Comparison of ENCODE assay signal across 17 mouse cellular contexts in genomic region chr12:56906476-56906875, GRCm38 (mm10).
"Had no signal": no experiment of that assay in that cellular context is flagged by ENCODE, and none has a peak within 500 bp of the region (broad histone marks: within the 10 kb centered on the region; RNA-seq: fewer than 3 reads in every experiment).

No protein-coding gene starts in this region.

- H3K36me3 ChIP-seq: intestine, embryonic 15.5 days; limb, embryonic 12.5 days; limb, embryonic 15.5 days; liver, embryonic 13.5 days; neural tube, embryonic 12.5 days; neural tube, embryonic 15.5 days; stomach, embryonic 15.5 days had no signal

- H3K27ac ChIP-seq: intestine, embryonic 15.5 days; limb, embryonic 12.5 days; liver, embryonic 13.5 days; neural tube, embryonic 12.5 days; neural tube, embryonic 15.5 days; stomach, embryonic 15.5 days had no signal

- H3K9ac ChIP-seq: intestine, embryonic 15.5 days; limb, embryonic 12.5 days; limb, embryonic 15.5 days; liver, embryonic 13.5 days; neural tube, embryonic 12.5 days; neural tube, embryonic 15.5 days; stomach, embryonic 15.5 days had no signal

- H3K4me1 ChIP-seq: intestine, embryonic 15.5 days; liver, embryonic 13.5 days; neural tube, embryonic 15.5 days; stomach, embryonic 15.5 days had no signal

- ATAC-seq: intestine, embryonic 15.5 days had no signal

- H3K4me2 ChIP-seq: intestine, embryonic 15.5 days; limb, embryonic 12.5 days; limb, embryonic 15.5 days; liver, embryonic 13.5 days; midbrain, embryonic 11.5 days; neural tube, embryonic 12.5 days; neural tube, embryonic 15.5 days; stomach, embryonic 15.5 days had no signal

- H3K9me3 ChIP-seq: intestine, embryonic 15.5 days; limb, embryonic 12.5 days; limb, embryonic 15.5 days; liver, embryonic 13.5 days; neural tube, embryonic 12.5 days; neural tube, embryonic 15.5 days; stomach, embryonic 15.5 days had no signal

- DNase-seq: left cerebral cortex, postnatal 4 days; liver, embryonic 13.5 days; lung, adult 2 months; lung, postnatal 14 days; lung, postnatal 4 days; midbrain, embryonic 14.5 days; right cerebral cortex, adult 18-20 months; right cerebral cortex, postnatal 14 days; right cerebral cortex, postnatal 4 days; thymus, postnatal 36 days had no signal

- H3K27me3 ChIP-seq: intestine, embryonic 15.5 days; liver, embryonic 13.5 days; neural tube, embryonic 12.5 days; neural tube, embryonic 15.5 days; stomach, embryonic 15.5 days had no signal

- H3K4me3 ChIP-seq: intestine, embryonic 15.5 days; limb, embryonic 12.5 days; limb, embryonic 15.5 days; liver, embryonic 13.5 days; neural tube, embryonic 12.5 days; neural tube, embryonic 15.5 days; stomach, embryonic 15.5 days had no signal
